Mouse (Mus musculus): ENCODE data around the gene Map4k5.

The Map4k5 gene

DNA sequence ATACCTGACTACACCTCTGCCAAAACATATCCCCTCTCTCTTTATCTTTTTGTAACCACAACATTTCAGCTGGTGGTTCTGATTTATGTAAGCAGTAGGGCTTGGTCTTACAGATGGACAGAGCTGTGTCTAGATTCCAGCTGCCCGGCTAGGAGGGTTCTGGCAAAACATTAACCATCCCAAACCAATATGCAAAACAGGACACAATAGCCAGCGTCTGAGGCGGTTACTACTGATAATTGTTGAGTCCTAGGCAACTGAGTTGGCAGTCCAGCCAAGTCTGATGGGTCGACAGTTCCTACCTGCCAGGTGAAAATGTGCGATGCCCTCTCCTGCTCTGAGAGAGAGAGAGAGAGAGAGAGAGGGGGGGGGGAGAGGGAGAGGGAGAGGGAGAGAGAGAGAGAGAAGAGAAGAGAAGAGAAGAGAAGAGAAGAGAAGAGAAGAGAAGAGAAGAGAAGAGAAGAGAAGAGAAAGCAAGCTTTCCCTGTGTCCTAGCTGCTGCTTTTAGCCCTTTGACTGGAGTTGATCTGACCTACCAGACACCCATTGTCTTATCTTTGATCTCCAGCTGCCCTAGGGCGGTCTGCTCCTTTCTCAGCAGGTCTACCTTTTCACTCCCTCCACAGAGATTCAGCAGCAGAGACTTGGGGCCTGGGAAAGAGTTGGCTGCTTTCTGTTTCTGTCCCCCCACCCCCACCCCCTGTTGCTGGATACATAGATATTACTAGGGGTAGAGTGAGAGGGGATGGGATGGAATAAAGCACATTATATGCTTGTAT lies 109.6 kb downstream of the Map4k5 start:
- DNase-seq: no peak

DNA sequence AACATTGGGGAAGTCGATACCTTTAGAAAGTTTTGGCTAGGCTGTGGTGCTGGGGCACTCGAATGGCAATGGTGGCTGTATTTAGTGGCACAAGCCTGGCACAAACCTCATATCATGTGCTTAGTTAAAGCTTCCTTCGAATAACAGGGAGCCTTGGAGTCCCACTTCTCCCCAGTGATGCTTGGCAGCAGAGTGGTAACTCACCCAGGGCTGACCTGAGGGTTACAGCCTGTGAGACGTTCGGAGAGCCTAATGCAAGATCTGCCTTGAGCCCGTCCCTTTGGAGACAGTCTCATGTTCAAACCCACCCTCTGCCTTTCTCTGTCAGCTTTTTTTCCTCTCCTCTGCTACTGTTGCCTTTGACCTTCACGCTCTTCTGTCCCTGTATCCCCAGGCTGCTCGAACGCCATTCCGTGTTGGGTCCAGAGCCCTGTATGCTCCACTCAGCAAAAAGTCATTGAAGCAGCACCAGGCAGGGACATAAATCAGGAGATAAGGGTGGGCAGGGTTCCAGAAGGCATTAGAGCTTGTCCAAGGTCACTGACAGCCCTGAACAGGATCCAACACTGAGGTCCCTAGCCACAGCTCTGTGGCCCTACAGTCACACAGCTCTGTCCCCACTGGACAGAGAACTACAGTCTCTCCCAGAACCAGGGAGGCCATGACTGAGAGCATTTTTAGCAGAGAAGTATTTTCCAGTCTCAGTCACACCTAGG lies 110.9 kb downstream of the Map4k5 start:
- DNase-seq: no peak

DNA sequence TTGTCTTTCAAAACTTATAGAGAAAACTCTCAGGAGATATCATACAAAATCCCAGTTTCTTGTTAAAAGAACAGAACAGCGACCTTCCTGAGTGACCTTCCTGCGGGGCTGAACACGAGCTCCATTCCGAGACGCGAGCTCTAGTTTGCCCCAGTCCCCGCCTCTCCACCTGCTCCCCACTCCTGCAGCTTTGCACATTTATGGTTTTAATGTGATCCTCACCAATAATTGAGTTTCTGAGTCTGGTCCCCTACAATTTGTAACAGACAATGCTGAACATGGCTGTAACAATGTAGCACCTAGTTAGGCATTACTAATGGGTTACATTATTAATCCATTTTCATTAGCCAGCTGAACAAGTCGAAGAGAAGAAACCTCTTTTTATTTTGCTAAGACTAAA lies 111.5 kb downstream of the Map4k5 start:
- DNase-seq: no peak

DNA sequence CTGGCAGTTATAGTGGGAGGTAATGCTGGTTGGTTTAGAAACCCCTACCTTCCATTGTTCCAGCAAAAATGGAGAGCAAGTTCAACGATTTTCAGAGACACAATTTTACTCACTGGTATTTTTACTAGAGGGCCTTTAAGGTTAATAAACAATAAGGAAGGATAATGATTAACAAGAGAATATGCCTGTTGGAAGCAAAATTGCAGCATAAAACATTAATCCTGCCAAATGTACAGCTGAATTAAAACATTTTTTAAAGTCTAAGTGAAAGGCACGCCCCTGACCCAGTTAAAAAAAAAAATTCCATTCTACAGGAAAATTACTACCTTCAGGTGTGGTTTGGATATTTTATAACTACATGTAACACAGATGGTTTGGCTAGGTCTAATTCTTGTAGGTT lies 115.0 kb downstream of the Map4k5 start:
- no peak for DNase-seq

DNA sequence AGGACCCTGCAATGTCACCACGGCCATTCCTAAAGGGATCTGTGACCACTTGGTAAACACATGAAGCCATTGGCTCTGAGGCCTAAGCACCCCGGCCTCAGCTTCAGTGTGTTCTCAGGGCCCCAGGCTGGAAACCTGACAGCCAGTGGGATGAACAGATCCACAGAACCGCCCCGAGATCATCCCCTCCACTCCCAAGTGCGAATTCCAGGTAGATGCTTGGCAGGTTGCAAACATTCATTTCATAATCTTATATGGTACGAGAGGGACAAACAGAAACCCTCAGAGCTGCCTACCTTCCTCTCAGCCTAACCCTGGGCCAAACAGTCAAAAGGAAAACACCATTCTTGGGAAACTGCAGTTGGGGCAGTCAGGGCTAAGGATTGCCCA lies 115.7 kb downstream of the Map4k5 start:
- DNase-seq: no peak

DNA sequence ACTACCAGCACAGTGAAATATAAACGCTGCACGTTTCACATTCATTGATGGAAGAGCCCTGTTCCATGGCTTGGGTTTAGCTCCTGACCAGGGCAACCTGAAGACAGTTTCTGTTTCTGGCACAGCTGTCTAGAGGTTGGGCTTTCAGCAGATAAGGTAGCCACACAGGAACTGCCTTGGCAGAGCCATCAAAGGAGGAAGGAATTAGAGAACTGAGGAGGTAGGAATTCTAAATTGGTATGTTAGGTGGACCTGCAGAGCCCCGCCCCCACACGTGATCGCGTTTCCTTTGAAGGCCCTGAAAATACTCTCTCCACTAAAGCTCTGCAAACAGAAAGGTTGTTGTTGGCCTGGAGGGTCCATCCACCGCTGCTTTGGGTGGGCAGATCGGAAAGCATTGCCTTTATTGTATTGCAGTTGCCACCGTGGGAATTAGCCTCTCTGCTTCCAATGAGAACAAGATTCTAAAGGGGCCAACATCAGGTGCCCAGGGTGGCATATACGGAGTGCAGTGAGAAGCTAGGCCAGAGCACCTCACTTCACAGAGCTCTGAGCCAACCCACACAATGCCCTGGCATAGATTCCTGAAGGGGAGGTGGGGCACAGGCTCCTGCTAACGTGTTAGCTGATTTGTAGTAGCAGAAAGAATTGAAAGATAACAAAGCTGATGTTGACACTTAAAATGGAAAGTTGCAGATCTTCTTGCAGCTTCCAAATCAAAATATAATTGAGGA lies 116.2 kb downstream of the Map4k5 start:
- no peak for DNase-seq

DNA sequence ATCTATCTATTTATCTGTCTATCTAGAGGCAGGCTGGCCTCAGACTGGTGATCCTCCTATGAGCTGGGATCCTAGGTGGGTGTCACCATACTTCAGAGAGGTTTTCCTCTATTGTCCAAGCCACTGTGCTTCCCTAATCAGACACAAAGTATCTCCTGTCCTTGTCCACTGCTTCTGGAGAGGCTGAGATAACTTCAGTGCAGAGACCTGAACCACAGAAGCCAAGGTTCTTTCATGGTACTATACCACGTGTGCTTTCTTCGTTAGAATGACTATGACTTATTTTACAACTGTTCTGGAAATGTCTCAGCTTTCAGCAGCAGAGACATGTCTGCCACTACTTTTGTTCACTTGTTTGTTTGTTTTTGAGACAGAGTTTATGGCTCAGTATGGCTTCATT lies 124.2 kb downstream of the Map4k5 start:
- DNase-seq: no peak

DNA sequence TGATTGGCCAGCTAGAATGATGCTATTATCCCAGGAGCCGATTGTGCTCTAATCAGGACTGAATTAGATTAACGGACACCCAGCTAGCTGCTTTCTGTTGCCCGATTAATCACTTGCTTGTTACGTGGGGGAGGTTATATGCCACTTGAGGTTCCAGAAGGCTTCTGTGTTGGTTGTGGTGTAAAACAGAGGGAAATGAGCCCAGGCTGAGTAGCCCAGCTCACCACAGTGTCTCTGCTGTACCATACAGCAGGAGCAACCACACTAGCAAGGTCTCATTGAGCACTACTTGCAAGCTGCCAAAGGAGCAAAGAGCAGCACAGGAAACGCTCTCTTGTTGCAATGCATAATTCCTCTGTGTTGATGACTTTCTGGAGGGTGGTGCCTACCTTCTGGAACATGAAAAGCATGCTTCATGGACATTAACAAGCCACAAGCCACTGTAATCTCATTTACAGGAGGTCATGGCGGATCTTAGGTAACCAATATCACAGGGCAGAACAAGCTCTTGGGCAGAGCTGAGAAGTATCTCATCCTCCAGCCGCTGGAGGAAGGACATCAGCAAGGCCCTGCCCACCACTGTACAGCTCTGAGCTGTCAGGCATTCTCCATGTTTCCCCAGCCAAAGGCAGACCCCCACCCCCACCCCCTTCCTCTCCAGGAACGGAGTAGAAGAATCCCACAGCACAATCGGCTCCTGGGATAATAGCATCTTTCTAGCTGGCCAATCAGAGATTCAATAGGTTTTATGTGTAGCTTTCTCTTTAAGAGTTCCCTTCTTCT lies 125.3 kb downstream of the Map4k5 start:
- DNase-seq: no peak

DNA sequence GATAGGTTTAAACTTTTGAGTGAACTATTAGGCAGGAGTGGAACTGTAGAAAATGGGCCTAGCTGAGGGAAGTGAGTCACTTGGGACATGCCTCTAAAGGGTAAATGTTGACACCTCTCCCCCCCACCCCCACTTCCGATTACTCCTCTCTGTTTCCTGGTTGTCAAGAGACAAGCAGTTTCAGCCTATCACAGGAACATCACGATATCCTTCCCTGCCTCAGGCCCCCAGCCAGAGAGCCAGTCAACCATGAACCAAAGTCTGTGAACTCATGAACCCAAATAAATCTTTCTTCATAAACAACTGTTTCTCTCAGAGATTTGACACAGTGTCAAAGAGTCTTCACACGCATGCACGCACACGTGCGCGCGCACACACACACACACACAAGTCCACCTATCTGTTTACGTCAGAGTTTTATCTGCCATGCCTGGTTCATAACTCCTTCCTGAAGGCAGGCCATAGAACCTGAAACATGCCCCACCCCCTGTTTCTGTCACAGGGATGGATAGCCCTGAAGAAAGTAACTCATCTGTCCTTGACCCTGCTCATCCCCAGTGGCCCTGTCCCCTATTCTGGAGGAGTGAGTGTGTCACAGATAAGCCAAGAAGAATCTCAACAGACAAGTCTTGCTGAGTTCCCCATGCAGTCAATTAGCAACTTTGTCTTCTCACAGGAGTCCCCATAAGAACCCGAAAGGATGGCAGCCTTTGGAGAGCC lies 126.7 kb downstream of the Map4k5 start:
- no peak for DNase-seq

DNA sequence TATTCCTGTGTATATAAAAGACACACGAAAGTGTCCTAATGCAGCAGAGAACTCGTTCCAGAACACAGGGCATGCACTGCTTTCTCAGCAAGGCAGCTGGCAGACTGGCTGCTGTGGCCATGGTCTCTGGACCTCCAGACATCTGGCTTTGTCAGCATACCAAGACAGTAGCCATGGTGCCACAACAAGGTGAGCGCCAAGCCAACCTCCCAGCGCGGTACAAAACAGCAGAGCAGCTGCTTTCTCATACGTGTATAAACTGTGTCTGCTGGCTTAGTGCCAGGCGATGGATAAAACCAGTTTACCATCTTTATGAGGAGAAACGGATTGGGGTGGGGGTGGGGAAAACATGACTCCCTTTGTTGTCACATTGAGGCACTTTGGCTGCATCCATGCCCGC lies 127.5 kb downstream of the Map4k5 start:
- DNase-seq: no peak

DNA sequence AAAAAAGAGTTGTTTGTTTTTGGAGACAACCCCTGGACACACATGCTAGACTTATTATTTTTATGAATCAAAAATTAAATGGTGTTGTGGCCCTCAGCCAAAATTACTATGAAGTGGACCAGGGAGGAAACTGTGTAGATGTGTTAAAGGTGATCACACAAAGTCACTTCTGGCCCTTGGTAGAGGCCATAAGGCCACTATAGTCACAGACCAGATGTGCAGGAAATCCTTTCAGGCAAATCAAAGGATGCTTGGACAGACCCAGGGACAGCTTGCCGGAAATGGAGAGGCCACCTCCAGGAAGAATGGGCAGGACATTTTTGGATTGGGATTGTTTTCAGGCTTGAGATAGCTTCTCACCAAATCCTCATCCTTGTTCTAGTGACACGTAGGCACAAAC lies 131.4 kb downstream of the Map4k5 start:
- no peak for DNase-seq

DNA sequence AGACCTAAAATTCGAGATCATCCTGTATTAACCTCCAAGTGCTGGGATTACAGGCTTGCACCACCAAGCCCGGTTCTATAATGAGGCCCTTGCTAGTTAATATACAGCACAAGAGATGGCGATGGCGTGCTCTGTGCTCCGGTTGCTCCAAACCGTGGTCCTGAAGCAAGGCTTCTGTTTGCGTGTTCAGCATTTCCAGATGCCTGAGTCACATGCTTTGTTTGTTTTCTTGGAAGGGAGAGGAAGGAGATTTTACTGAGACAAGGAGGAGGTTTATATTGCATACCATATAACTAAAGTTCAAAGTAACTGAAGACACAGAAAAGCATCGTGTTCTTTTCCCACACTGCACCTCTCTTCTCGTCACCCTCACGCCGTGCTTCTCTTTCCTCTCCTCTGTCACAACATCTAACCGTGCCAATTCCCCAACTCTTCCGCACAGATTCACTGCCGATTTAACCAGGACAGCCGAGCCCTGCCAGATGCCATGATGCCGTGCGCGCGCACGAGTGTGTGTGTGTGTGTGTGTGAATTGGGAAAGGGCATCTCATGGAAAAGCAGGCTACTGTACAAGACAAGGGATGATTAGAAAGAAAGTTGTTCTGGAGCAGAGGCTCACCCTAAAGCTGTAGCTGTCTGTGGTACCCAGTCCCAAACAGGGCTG lies 132.1 kb downstream of the Map4k5 start:
- no peak for DNase-seq

DNA sequence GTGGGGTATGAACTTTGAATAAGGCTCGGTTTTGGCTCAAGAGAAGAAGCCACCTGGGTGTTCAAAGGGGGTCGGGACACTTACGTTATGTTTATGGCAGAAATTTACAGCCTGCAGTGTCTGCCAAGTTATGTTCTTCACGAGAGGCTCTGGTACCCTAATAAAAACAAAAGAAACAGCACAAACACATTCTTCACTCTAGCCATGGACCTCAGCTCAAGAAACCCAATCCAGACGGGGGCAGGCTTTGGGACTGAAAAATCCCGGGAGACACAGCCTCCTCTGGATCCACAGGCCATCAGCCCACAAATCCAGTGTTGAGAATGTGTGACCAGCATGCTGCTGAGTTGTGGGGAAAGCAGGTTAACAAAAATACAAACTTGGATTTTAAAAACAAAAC lies 133.0 kb downstream of the Map4k5 start:
- no peak for DNase-seq

DNA sequence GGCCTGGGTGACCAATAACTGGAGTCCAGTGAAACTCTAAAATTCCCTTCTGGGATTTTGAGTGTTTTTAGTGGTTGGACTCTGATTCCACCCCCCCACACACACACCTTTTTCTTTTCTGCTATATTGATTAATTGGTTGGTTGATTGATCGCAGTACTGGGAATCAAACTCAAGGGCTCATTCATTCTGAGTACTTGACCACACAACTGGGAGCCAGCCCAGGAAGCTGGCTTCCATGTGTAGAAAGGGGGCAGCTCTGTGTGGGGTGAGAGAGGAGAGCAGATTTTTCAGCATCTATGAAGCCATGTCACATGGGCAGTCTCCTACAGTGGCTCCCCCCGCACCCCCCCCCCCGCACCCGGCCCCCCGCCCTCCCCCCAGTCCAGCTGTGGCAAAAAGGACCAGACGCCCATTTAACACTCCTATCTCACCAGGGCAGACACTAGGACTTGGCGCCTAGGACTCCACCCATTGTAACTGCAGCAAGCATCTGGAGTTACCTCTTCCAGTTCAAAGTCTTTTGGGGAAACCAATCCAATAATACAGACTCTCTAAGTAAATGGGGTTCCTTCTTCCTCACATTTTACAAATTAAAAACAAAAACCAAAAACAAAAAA lies 133.6 kb downstream of the Map4k5 start:
- no peak for DNase-seq

DNA sequence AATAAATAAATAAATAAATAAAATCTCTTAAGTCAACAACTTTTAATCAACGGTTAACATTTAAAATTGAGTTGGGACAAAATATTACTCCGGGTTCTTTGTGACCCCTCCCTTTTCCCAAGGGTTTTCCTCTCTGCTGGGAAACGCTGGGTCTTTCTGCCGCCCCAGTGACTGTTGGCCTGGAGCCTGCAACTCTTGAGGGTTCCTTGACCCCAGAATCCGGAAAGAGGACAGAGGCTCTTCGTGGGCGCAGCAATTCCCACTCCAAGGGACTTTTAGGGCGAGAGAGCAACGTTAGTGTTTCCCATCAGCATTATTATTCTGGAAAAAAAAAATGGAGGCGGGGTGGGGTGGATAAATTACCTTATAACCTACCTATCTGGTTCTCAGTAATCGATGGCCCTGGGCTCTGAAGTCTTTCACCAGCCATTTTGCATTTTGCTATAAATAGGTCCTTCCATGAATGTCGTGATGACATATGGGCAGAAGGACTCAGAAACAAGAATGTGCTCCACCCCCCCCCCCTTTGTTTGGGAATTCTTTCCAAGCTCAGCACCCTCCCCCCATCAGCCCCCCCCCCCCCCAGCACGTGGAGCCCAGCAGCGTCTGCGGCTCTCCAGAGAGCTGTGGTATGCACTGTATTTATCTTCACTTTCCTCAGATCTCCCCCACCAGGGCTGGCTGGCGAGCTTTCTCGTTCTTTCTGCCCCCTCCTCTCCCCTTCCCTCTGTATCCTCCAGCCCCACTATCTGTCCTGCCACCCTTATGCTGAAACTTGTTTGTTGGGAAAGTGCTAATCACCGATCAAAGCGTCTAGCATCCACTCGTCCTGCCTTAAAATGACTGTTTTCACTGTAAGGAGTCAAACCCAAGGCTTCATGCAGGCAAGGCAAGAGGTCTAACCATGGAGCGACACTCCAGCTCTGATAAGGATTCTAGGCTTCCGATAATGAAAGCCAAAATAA lies 134.5 kb downstream of the Map4k5 start:
- DNase-seq: peak; percentile 48

DNA sequence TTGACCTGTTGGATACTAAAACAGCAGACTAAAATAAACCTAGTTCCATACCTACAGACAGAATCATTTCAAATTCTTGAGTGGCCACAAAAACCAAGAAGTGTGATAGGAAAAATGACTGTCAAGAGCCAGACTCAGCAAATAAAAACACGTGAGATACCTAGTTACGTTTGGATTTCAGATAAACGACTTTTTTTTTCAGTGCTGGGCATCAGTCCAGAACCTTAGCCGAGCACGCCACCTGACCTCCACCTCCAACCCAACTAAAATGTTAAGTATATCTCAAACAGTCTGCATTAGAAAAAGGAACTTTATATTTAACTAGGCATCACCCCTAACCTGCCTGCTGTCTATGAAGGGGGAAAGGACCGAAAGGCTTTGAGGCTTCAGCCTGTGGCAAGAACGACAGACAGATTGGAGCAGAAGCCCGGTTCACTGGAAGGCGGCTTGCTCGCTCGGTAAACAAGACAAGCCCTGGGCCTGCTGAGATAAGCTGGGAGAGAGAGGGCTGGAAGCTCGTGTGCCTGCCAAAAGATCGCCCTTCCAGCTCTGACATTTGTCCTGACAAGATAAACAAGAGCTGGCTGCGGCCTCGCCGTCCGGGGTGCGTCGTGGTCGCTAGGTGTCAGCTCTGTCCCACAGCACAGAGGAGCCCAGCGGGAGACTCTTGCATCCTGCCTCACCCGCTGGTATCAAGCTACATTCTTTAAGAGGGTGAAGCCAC lies 135.4 kb downstream of the Map4k5 start:
- peak; percentile 92 for DNase-seq

DNA sequence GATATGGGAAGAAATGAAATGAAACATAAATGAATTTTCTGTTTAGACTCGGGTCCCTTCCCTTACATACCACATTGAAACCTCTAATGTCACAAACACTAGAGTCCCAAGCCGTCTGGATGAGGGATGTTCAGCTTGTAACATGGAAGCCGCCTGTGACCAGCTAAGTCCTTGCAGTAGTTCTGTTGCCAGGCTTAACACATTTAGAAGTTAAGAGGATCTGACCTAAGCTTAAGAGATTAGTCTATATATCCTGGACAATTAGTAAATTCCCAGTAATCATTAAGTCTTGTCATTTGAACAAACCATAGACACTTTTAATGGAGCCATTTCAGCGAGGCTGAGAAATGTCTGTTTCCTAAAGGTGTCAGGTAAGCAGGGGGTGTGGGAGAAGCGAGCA lies 137.0 kb downstream of the Map4k5 start:
- DNase-seq: no peak

DNA sequence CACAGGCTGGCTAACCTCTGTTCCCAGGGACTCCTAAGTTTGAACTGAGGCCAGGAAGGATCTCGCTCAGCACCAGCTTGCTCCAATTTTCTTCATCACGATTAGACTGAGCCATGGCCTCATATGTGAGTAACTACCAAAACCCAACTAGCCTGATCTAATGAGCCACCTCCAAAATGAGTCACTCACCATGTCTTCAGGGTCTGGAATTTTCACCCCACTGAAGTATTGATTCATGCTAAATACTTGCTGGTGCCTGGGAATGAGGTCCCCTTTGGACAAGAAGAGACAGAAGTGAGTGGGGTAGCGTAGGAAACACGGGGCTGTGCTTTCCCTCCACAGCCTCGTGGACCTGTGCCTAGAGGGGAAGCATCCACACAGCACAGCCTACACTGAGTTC lies 139.1 kb downstream of the Map4k5 start:
- no peak for DNase-seq
